In the genomic region with DNA sequence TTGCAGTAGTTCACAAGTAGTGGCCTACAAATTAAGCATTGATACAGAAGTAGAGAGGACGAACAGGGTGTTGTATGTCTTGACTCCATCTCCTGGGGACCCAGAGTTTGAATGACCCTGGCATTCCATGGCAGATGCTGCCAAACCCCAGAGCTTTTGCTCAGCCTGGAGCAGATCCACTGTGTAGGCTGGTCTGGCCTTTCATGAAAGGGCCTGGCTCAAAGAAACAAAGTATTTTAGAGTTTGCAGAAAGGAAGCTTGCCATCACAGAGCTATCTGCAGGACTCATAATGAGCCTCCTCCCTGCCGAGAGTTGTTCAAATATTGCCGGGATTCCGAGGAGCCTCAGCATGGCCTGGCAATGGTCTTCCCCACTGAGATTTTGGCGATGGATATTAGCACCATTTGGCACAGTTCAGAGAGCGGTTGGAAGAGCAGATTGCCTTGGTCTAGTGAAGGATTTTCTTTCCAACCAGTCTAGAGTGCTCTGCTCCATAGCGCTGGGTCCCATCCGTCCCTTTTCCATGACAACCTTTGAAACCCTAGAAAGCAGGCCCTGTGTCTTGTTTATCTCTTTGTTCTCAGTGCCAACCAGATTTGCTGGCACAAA, we compare ENCODE assay signal across 13 mouse cellular contexts.
DNase-seq lines count a peak whose midpoint lies in the region; ATAC-seq and TF ChIP-seq lines count a peak whose summit lies in the region.
"Had no signal": no experiment of that assay in that cellular context is flagged by ENCODE, and none has a peak within 500 bp of the region (broad histone marks: within the 10 kb centered on the region; RNA-seq: fewer than 3 reads in every experiment).

No protein-coding gene starts in this region.

- no peaks in the 10 kb centered on the region for H3K36me3 ChIP-seq in embryonic facial prominence, embryonic 14.5 days (ENCODE audit: control insufficient read depth, insufficient read depth, low read length)
- no peaks in the 10 kb centered on the region for H3K36me3 ChIP-seq in embryonic facial prominence, embryonic 10.5 days (replicated peaks)
- no peaks in the 10 kb centered on the region for H3K36me3 ChIP-seq in forebrain, postnatal 0 days (ENCODE audit: insufficient read depth)
- H3K36me3 ChIP-seq in kidney, embryonic 14.5 days (ENCODE audit: control insufficient read depth, insufficient read depth, low read length), result no peaks in the 10 kb centered on the region
- H3K36me3 ChIP-seq: limb, embryonic 13.5 days; neural tube, embryonic 12.5 days had no signal

- no peaks in the 10 kb centered on the region for H3K9me3 ChIP-seq in embryonic facial prominence, embryonic 14.5 days (ENCODE audit: control insufficient read depth, low read length)
- no peaks in the 10 kb centered on the region for H3K9me3 ChIP-seq in embryonic facial prominence, embryonic 10.5 days
- no peaks in the 10 kb centered on the region for H3K9me3 ChIP-seq in forebrain, postnatal 0 days (ENCODE audit: low read length)
- no peaks in the 10 kb centered on the region for H3K9me3 ChIP-seq in kidney, embryonic 14.5 days (ENCODE audit: control insufficient read depth, low read length)
- H3K9me3 ChIP-seq: limb, embryonic 13.5 days; neural tube, embryonic 12.5 days had no signal

- peak; percentile 9 for DNase-seq in embryonic facial prominence, embryonic 14.5 days (ENCODE audit: low spot score)
- DNase-seq in embryonic facial prominence, embryonic 10.5 days (ENCODE audit: low spot score), result no peak
- DNase-seq in layer of hippocampus, postnatal 14 days (ENCODE audit: low spot score in 2 of 2), result peak; percentile 49 to 85
- no peak for DNase-seq in layer of hippocampus, postnatal 25 days (ENCODE audit: extremely low spot score in 1 of 2, low spot score in 1 of 2)
- DNase-seq in cerebellum, adult 11-12 months, result peak; percentile 76
- peak; percentile 74 for DNase-seq in forebrain, postnatal 0 days
- DNase-seq in urinary bladder, postnatal 4 days (ENCODE audit: low spot score in 2 of 2), result no peak
- DNase-seq: adrenal gland, adult 8-10 months; lung, adult 2 months had no signal

- no peaks in the 10 kb centered on the region for H3K4me1 ChIP-seq in embryonic facial prominence, embryonic 14.5 days (ENCODE audit: control insufficient read depth, insufficient read depth, low read length)
- H3K4me1 ChIP-seq in embryonic facial prominence, embryonic 10.5 days, result no peaks in the 10 kb centered on the region
- no peaks in the 10 kb centered on the region; the same call in none of the 2 replicates for H3K4me1 ChIP-seq in forebrain, postnatal 0 days (ENCODE audit: insufficient read depth)
- no peaks in the 10 kb centered on the region for H3K4me1 ChIP-seq in kidney, embryonic 14.5 days (ENCODE audit: control insufficient read depth, insufficient read depth, low read length)
- H3K4me1 ChIP-seq: limb, embryonic 13.5 days; neural tube, embryonic 12.5 days had no signal

- no peak overlapping the region for H3K9ac ChIP-seq in embryonic facial prominence, embryonic 14.5 days (ENCODE audit: low read depth, low read length)
- no peak overlapping the region for H3K9ac ChIP-seq in forebrain, postnatal 0 days
- H3K9ac ChIP-seq in kidney, embryonic 14.5 days (ENCODE audit: low read depth, low read length), result no peak overlapping the region
- H3K9ac ChIP-seq: limb, embryonic 13.5 days; neural tube, embryonic 12.5 days had no signal

- 69% methylated on average over 8 of the region's 8 CpGs for WGBS in embryonic facial prominence, embryonic 14.5 days
- WGBS in embryonic facial prominence, embryonic 10.5 days, result 82% methylated on average over 8 of the region's 8 CpGs
- 35% methylated on average over 8 of the region's 8 CpGs for WGBS in forebrain, postnatal 0 days
- 69% methylated on average over 8 of the region's 8 CpGs for whole genome bisulfite sequencing in kidney, embryonic 14.5 days

- no peak overlapping the region for H3K27ac ChIP-seq in embryonic facial prominence, embryonic 14.5 days (replicated peaks; ENCODE audit: low read depth, low read length)
- H3K27ac ChIP-seq in embryonic facial prominence, embryonic 10.5 days (replicated peaks), result no peak overlapping the region
- peak overlapping the region; percentile 45 for H3K27ac ChIP-seq in forebrain, postnatal 0 days (ENCODE audit: low read depth, low read length)
- H3K27ac ChIP-seq in kidney, embryonic 14.5 days (ENCODE audit: low read depth, low read length), result no peak overlapping the region
- H3K27ac ChIP-seq: kidney, postnatal 0 days; limb, embryonic 13.5 days; neural tube, embryonic 12.5 days had no signal

- H3K4me3 ChIP-seq in embryonic facial prominence, embryonic 14.5 days (ENCODE audit: low read depth, low read length), result no peak overlapping the region
- no peak overlapping the region for H3K4me3 ChIP-seq in embryonic facial prominence, embryonic 10.5 days
- no peak overlapping the region for H3K4me3 ChIP-seq in forebrain, postnatal 0 days (ENCODE audit: low read depth, low read length)
- no peak overlapping the region for H3K4me3 ChIP-seq in kidney, embryonic 14.5 days (ENCODE audit: low read length)
- H3K4me3 ChIP-seq: limb, embryonic 13.5 days; neural tube, embryonic 12.5 days had no signal

- peak; percentile 68; the same call in 1 of the 2 replicates for ATAC-seq in embryonic facial prominence, embryonic 14.5 days (ENCODE audit: low read depth)
- ATAC-seq in forebrain, postnatal 0 days, result peak; percentile 91
- no peak for ATAC-seq in kidney, embryonic 14.5 days (ENCODE audit: low FRiP score, low TSS enrichment)

- TF ChIP-seq CTCF in forebrain, postnatal 0 days (IDR thresholded peaks at IDR 0.05; ENCODE audit: low read depth), result no peak

- no peaks in the 10 kb centered on the region for H3K27me3 ChIP-seq in embryonic facial prominence, embryonic 14.5 days (replicated peaks; ENCODE audit: control insufficient read depth, insufficient read depth, low read length)
- H3K27me3 ChIP-seq in embryonic facial prominence, embryonic 10.5 days (replicated peaks; ENCODE audit: low read depth, poor library complexity, severe bottlenecking), result no peaks in the 10 kb centered on the region
- H3K27me3 ChIP-seq in forebrain, postnatal 0 days (ENCODE audit: insufficient read depth, low read length), result no peaks in the 10 kb centered on the region
- H3K27me3 ChIP-seq in kidney, embryonic 14.5 days (ENCODE audit: control insufficient read depth, insufficient read depth, low read length), result no peaks in the 10 kb centered on the region
- H3K27me3 ChIP-seq: neural tube, embryonic 12.5 days had no signal

- no peak overlapping the region for H3K4me2 ChIP-seq in embryonic facial prominence, embryonic 14.5 days (ENCODE audit: low read depth, low read length)
- H3K4me2 ChIP-seq in forebrain, postnatal 0 days (ENCODE audit: low read depth), result no peak overlapping the region
- no peak overlapping the region for H3K4me2 ChIP-seq in kidney, embryonic 14.5 days (replicated peaks; ENCODE audit: low read depth, low read length)
- H3K4me2 ChIP-seq: limb, embryonic 13.5 days; neural tube, embryonic 12.5 days had no signal

Comparison
In these comparisons a context has a peak if more than half of its experiments do, and no peak if none do; other contexts are left out.
1. DNase-seq: peak in embryonic facial prominence, embryonic 14.5 days (single experiment), layer of hippocampus, postnatal 14 days (2 of 2), cerebellum, adult 11-12 months (single experiment) and forebrain, postnatal 0 days (single experiment); none in embryonic facial prominence, embryonic 10.5 days (single experiment), layer of hippocampus, postnatal 25 days (0 of 2) and urinary bladder, postnatal 4 days (0 of 2).